11 mouse cellular contexts compared by ENCODE assay signal in the genomic region with DNA sequence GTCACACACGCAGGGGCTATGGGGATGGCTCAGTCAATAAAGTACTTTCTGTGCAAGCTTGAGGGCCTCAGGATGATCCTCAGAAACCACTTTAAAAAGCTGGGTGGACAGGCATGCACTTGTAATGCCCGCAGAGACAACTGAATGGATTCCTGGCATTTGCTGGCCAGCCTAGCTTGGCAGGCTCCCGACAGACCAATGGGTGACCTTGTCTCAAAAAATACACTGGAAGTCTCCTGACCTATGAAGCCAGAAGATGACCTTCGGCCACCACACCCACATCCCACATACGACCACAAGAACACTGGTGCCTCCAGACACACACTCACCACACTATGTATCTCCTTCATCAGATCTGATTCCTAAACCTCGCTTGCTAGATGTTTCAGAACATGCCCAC.
"Had no signal": no experiment of that assay in that cellular context is flagged by ENCODE, and none has a peak within 500 bp of the region (broad histone marks: within the 10 kb centered on the region; RNA-seq: fewer than 3 reads in every experiment).

No protein-coding gene starts in this region.

- ATAC-seq: liver, postnatal 0 days; lung, postnatal 0 days; midbrain, embryonic 13.5 days; midbrain, embryonic 15.5 days had no signal

- DNase-seq: liver, postnatal 0 days; lung, adult 2 months; lung, postnatal 14 days; lung, postnatal 36 days; right cerebral cortex, postnatal 14 days; thymus, adult 2 months; thymus, postnatal 25 days; thymus, postnatal 4 days had no signal
